Mouse (Mus musculus) limb, embryonic 14.5 days (tissue): ENCODE data around the gene Ascc1. TPM values are rescaled to one million over a fixed set of nuclear protein-coding genes. Genes with fewer than 3 reads are reported as not detected.

Experiments used
- ATAC-seq: fragments of 200-750 bp; cut with Nextera tagmentation; 2 replicates; pipeline ENCODE4 v1.8.0; 2017; ENCODE audit warnings: low read depth, moderate number of reproducible peaks, moderate TSS enrichment; ENCODE audit not compliant: low FRiP score
- DNase-seq: peaks from one replicate; pipeline ENCODE4 v3.0.0-alpha.2; 2015; ENCODE audit warnings: low spot score
- H3K27ac ChIP-seq: fragments of 300-500 bp; sonication (generic); replicated peaks from 2 replicates; pipeline ENCODE4 v1.5.1; 2014; ENCODE audit warnings: low read depth, mild to moderate bottlenecking, low read length, moderate library complexity, mixed read lengths
- H3K27me3 ChIP-seq: fragments of 300-500 bp; sonication (generic); 2 replicates; pipeline ENCODE4 v1.6.1; 2014; ENCODE audit warnings: low read length, mixed read lengths; ENCODE audit not compliant: control insufficient read depth, insufficient read depth
- H3K36me3 ChIP-seq: fragments of 300-500 bp; sonication (generic); 2 replicates; pipeline ENCODE4 v1.6.1; 2014; ENCODE audit warnings: mild to moderate bottlenecking, low read length, moderate library complexity, mixed read lengths; ENCODE audit not compliant: control insufficient read depth, insufficient read depth
- H3K4me1 ChIP-seq: fragments of 300-500 bp; sonication (generic); 2 replicates; pipeline ENCODE4 v1.6.1; 2014; ENCODE audit warnings: antibody characterized with exemption, low read length, mixed read lengths; ENCODE audit not compliant: control insufficient read depth, insufficient read depth
- H3K4me2 ChIP-seq: fragments of 300-500 bp; sonication (generic); replicated peaks from 2 replicates; pipeline ENCODE4 v1.6.1; 2014; ENCODE audit warnings: low read depth, mild to moderate bottlenecking, low read length, moderate library complexity; ENCODE audit not compliant: severe bottlenecking
- H3K4me3 ChIP-seq: fragments of 300-500 bp; sonication (generic); replicated peaks from 2 replicates; pipeline ENCODE4 v1.5.1; 2014; ENCODE audit warnings: low read length
- H3K9ac ChIP-seq: fragments of 300-500 bp; sonication (generic); 2 replicates; pipeline ENCODE4 v1.6.1; 2014; ENCODE audit warnings: mild to moderate bottlenecking, low read depth, low read length, moderate library complexity; ENCODE audit not compliant: severe bottlenecking
- H3K9me3 ChIP-seq: fragments of 300-500 bp; sonication (generic); 2 replicates; pipeline ENCODE4 v1.6.1; 2016; ENCODE audit warnings: low read length; ENCODE audit not compliant: control insufficient read depth
- POLR2A ChIP-seq: fragments of 200-500 bp; IDR thresholded peaks from 2 replicates; pipeline ENCODE4 v1.8.0; 2012; ENCODE audit warnings: inconsistent platforms, mild to moderate bottlenecking, moderate library complexity, borderline replicate concordance; ENCODE audit not compliant: insufficient read depth, insufficient read length; ENCODE audit errors: extremely low read depth
- WGBS: fragments of 180-500 bp; shearing (Covaris S2); extraction: QIAGEN DNeasy Blood & Tissue Kit; methylation state at CpG from one replicate; pipeline ENCODE4 v1.1.7; 2014; 5-methylcytosine and 5-hydroxymethylcytosine counted together
- polyA plus RNA-seq, 2 experiments: library from polyadenylated mRNA; depleted of rRNA in 1 of 2; stranded (reverse) in 1 of 2; unstranded in 1 of 2; fragments of >200 nt; fragmentation: Nextera tagmentation in 1 of 2; extraction: Ambion mirVana in 1 of 2; gene quantifications; 2 replicates each; pipeline versions ENCODE4 v1.2.1 to v1.2.3; 2012 to 2014

The Ascc1 gene
- polyA plus RNA-seq, 2 experiments: 32.9 to 41.2 TPM

- H3K36me3 ChIP-seq: peaks cover 17% of the 10 kb centered on the region
- no peaks in the 10 kb centered on the region for H3K27me3 ChIP-seq
- H3K9me3 ChIP-seq: peaks cover 11% of the 10 kb centered on the region; the same call in 1 of the 2 replicates
- ATAC-seq (no peak), DNase-seq (no peak)
- no peak overlapping the region for H3K4me2 ChIP-seq
- H3K27ac ChIP-seq: no peak overlapping the region
- no peaks in the 10 kb centered on the region for H3K4me1 ChIP-seq
- H3K4me3 ChIP-seq: no peak overlapping the region
- no peak for TF ChIP-seq POLR2A
- H3K9ac ChIP-seq: no peak overlapping the region
- 78% methylated on average over 5 of the region's 5 CpGs for WGBS
Observed at GRCm38 (mm10) chr10:60062173-60062572, 59.6 kb downstream of the Ascc1 start.

GRCm38 (mm10) chr10:60062931-60063330 is 60.3 kb downstream of the Ascc1 start:
- Histone ChIP-seq H3K4me2 (no peak overlapping the region), H3K9ac (no peak overlapping the region), H3K27ac (no peak overlapping the region), H3K36me3 (peaks cover 15% of the 10 kb centered on the region), H3K4me3 (no peak overlapping the region), H3K4me1 (no peaks in the 10 kb centered on the region), H3K27me3 (no peaks in the 10 kb centered on the region), H3K9me3 (peaks cover 5% of the 10 kb centered on the region; the same call in 1 of the 2 replicates)
- no peak for ATAC-seq
- DNase-seq: no peak
- 35% methylated on average over 5 of the region's 5 CpGs for WGBS
- no peak for TF ChIP-seq POLR2A

GRCm38 (mm10) chr10:60066524-60066923 is 63.9 kb downstream of the Ascc1 start:
- Histone ChIP-seq H3K4me1 (no peaks in the 10 kb centered on the region), H3K27ac (no peak overlapping the region), H3K36me3 (peaks cover 15% of the 10 kb centered on the region), H3K4me2 (no peak overlapping the region), H3K27me3 (no peaks in the 10 kb centered on the region), H3K9ac (no peak overlapping the region), H3K4me3 (no peak overlapping the region), H3K9me3 (no peaks in the 10 kb centered on the region)
- TF ChIP-seq POLR2A: no peak
- WGBS: 67% methylated on average over 3 of the region's 3 CpGs
- ATAC-seq (no peak), DNase-seq (no peak)

- no peak for TF ChIP-seq POLR2A
- no peak for DNase-seq
- Histone ChIP-seq H3K4me3 (no peak overlapping the region), H3K36me3 (0 out of 2 replicates have a peak, but pooled peaks cover 2% of the 10 kb centered on the region), H3K9me3 (no peaks in the 10 kb centered on the region), H3K27me3 (no peaks in the 10 kb centered on the region), H3K27ac (no peak overlapping the region), H3K4me1 (peaks cover 5% of the 10 kb centered on the region), H3K4me2 (no peak overlapping the region), H3K9ac (no peak overlapping the region)
- WGBS: 81% methylated on average over 1 of the region's 1 CpGs
- ATAC-seq: no peak
Observed at GRCm38 (mm10) chr10:60075159-60075558, 72.6 kb downstream of the Ascc1 start.

GRCm38 (mm10) chr10:60077226-60077625 is 74.6 kb downstream of the Ascc1 start:
- 0 out of 2 replicates have a peak, but pooled peaks cover 2% of the 10 kb centered on the region for H3K36me3 ChIP-seq
- TF ChIP-seq POLR2A: no peak
- DNase-seq (no peak), ATAC-seq (no peak)
- H3K4me2 ChIP-seq: no peak overlapping the region
- H3K4me1 ChIP-seq: peaks cover 19% of the 10 kb centered on the region
- no peak overlapping the region for H3K27ac ChIP-seq
- no peaks in the 10 kb centered on the region for H3K9me3 ChIP-seq
- no peaks in the 10 kb centered on the region for H3K27me3 ChIP-seq
- no peak overlapping the region for H3K4me3 ChIP-seq
- no peak overlapping the region for H3K9ac ChIP-seq
- WGBS: 90% methylated on average over 7 of the region's 7 CpGs
